Mouse (Mus musculus): Measurements from ENCODE around the gene 1700025G04Rik.

DNA sequence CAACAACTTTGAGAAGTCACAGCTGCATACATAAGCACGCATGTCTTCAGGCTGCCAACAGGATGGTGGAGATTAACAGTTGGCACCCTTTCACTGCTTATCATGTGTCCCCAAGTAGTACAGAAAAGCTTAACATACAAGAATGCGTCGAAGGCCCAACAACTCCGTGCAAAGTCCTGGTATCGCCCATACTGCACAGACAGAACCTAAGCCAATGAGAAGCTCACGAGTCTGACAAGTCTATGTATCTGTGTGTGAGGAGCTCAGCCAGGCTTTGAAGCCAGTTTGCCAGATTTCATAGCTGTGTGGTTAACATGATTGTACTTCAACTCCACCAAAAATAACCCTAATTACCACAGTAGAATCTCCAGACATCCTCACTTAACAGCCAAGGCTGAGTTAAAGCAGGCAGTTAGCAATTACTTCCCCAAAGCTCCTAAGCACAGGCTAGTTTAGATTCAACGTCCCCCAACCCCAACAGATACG lies 91.2 kb downstream of the 1700025G04Rik start:
- TF ChIP-seq CTCF (conservative IDR thresholded peaks at IDR 0.05; ENCODE audit: insufficient read depth, insufficient read length, low read depth, low read length) (no peak), POLR2A (IDR thresholded peaks at IDR 0.05; ENCODE audit: low read depth, low read length) (no peak)
